Mouse (Mus musculus): ENCODE measurements around the gene Bard1. TPM values are rescaled to one million over a fixed set of nuclear protein-coding genes. Genes with fewer than 3 reads are reported as not detected.
A peak's percentile ranks its signal among the peaks of the same experiment; 100 is the strongest.

Gene Bard1
- total and polyA plus RNA-seq, 2 experiments from 2014 or later: 0.66 to 5.6 TPM

GRCm38 (mm10) chr1:71109858-71110257 lies 6.9 kb upstream of the Bard1 start:
- 82% methylated on average over 10 of the region's 10 CpGs for WGBS
- ATAC-seq (ENCODE audit: insufficient read depth, low read depth): no peak
- H3K4me2 ChIP-seq (ENCODE audit: low read depth, low read length): no peak overlapping the region

GRCm38 (mm10) chr1:71106127-71106526 lies 3.2 kb upstream of the Bard1 start:
- Histone ChIP-seq H3K4me1 (ENCODE audit: control insufficient read depth, insufficient read depth) (peaks cover 6% of the 10 kb centered on the region; the same call in 1 of the 2 replicates), H3K4me2 (ENCODE audit: low read depth, low read length) (no peak overlapping the region), H3K27ac (ENCODE audit: low read depth) (no peak overlapping the region), H3K9me3 (replicated peaks; ENCODE audit: control insufficient read depth, low read length) (no peaks in the 10 kb centered on the region), H3K36me3 (replicated peaks; ENCODE audit: control insufficient read depth, insufficient read depth, low read length) (no peaks in the 10 kb centered on the region), H3K27me3 (ENCODE audit: control insufficient read depth, insufficient read depth, low read length) (no peaks in the 10 kb centered on the region), H3K9ac (replicated peaks; ENCODE audit: low read depth, low read length) (no peak overlapping the region), H3K4me3 (ENCODE audit: low read depth, low read length) (no peak overlapping the region)
- ATAC-seq (ENCODE audit: insufficient read depth, low read depth): no peak
- DNase-seq (ENCODE audit: low spot score): no peak
- TF ChIP-seq EP300 (IDR thresholded peaks at IDR 0.05; ENCODE audit: low read depth): no peak
- TF ChIP-seq CTCF (IDR thresholded peaks at IDR 0.05; ENCODE audit: low read depth): no peak
- WGBS: 91% methylated on average over 6 of the region's 6 CpGs

More at GRCm38 (mm10) chr1:71109858-71110257, 6.9 kb upstream of the Bard1 start:
- Histone ChIP-seq H3K4me1 (ENCODE audit: control insufficient read depth, insufficient read depth) (no peaks in the 10 kb centered on the region), H3K36me3 (replicated peaks; ENCODE audit: control insufficient read depth, insufficient read depth, low read length) (no peaks in the 10 kb centered on the region), H3K9me3 (replicated peaks; ENCODE audit: control insufficient read depth, low read length) (no peaks in the 10 kb centered on the region), H3K9ac (replicated peaks; ENCODE audit: low read depth, low read length) (no peak overlapping the region), H3K27ac (ENCODE audit: low read depth) (no peak overlapping the region), H3K4me3 (ENCODE audit: low read depth, low read length) (no peak overlapping the region), H3K27me3 (ENCODE audit: control insufficient read depth, insufficient read depth, low read length) (no peaks in the 10 kb centered on the region)
- DNase-seq (ENCODE audit: low spot score): no peak
- TF ChIP-seq CTCF (IDR thresholded peaks at IDR 0.05; ENCODE audit: low read depth) (no peak), EP300 (IDR thresholded peaks at IDR 0.05; ENCODE audit: low read depth) (no peak)

- no peak for ATAC-seq (ENCODE audit: insufficient read depth, low read depth)
- 81% methylated on average over 8 of the region's 8 CpGs for WGBS
- H3K4me1 ChIP-seq (ENCODE audit: control insufficient read depth, insufficient read depth): peaks cover 7% of the 10 kb centered on the region; the same call in 1 of the 2 replicates
- no peak overlapping the region for H3K27ac ChIP-seq (ENCODE audit: low read depth)
- no peak overlapping the region for H3K4me3 ChIP-seq (ENCODE audit: low read depth, low read length)
- H3K36me3 ChIP-seq (replicated peaks; ENCODE audit: control insufficient read depth, insufficient read depth, low read length): no peaks in the 10 kb centered on the region
- H3K4me2 ChIP-seq (ENCODE audit: low read depth, low read length): no peak overlapping the region
- no peak for DNase-seq (ENCODE audit: low spot score)
- no peak overlapping the region for H3K9ac ChIP-seq (replicated peaks; ENCODE audit: low read depth, low read length)
- TF ChIP-seq CTCF (IDR thresholded peaks at IDR 0.05; ENCODE audit: low read depth): no peak
- no peak for TF ChIP-seq EP300 (IDR thresholded peaks at IDR 0.05; ENCODE audit: low read depth)
- H3K27me3 ChIP-seq (ENCODE audit: control insufficient read depth, insufficient read depth, low read length): no peaks in the 10 kb centered on the region
- H3K9me3 ChIP-seq (replicated peaks; ENCODE audit: control insufficient read depth, low read length): no peaks in the 10 kb centered on the region
Observed at GRCm38 (mm10) chr1:71105724-71106123, 2.8 kb upstream of the Bard1 start.

- no peak for ATAC-seq (ENCODE audit: insufficient read depth, low read depth)
- peak overlapping the region; percentile 82 for H3K27ac ChIP-seq (ENCODE audit: low read depth)
- peaks cover 19% of the 10 kb centered on the region; the same call in 1 of the 2 replicates for H3K4me1 ChIP-seq (ENCODE audit: control insufficient read depth, insufficient read depth)
- WGBS: 11% methylated on average over 18 of the region's 18 CpGs
- peak overlapping the region; percentile 47 for H3K9ac ChIP-seq (replicated peaks; ENCODE audit: low read depth, low read length)
- TF ChIP-seq EP300 (IDR thresholded peaks at IDR 0.05; ENCODE audit: low read depth) (no peak), CTCF (IDR thresholded peaks at IDR 0.05; ENCODE audit: low read depth) (no peak)
- no peaks in the 10 kb centered on the region for H3K9me3 ChIP-seq (replicated peaks; ENCODE audit: control insufficient read depth, low read length)
- peak; percentile 18 for DNase-seq (ENCODE audit: low spot score)
- no peaks in the 10 kb centered on the region for H3K27me3 ChIP-seq (ENCODE audit: control insufficient read depth, insufficient read depth, low read length)
- H3K36me3 ChIP-seq (replicated peaks; ENCODE audit: control insufficient read depth, insufficient read depth, low read length): no peaks in the 10 kb centered on the region
- H3K4me3 ChIP-seq (ENCODE audit: low read depth, low read length): peak overlapping the region; percentile 70
- peak overlapping the region; percentile 63 for H3K4me2 ChIP-seq (ENCODE audit: low read depth, low read length)
Observed at GRCm38 (mm10) chr1:71103174-71103864, 373 bp upstream of the Bard1 start.

GRCm38 (mm10) chr1:71101369-71101970 lies 1.5 kb downstream of the Bard1 start:
- H3K27ac ChIP-seq (ENCODE audit: low read depth): no peak overlapping the region
- DNase-seq (ENCODE audit: low spot score) (no peak), ATAC-seq (ENCODE audit: insufficient read depth, low read depth) (no peak)
- no peaks in the 10 kb centered on the region for H3K27me3 ChIP-seq (ENCODE audit: control insufficient read depth, insufficient read depth, low read length)
- peaks cover 19% of the 10 kb centered on the region; the same call in 1 of the 2 replicates for H3K4me1 ChIP-seq (ENCODE audit: control insufficient read depth, insufficient read depth)
- no peaks in the 10 kb centered on the region for H3K36me3 ChIP-seq (replicated peaks; ENCODE audit: control insufficient read depth, insufficient read depth, low read length)
- no peaks in the 10 kb centered on the region for H3K9me3 ChIP-seq (replicated peaks; ENCODE audit: control insufficient read depth, low read length)
- peak overlapping the region; percentile 70; the same call in 1 of the 2 replicates for H3K4me3 ChIP-seq (ENCODE audit: low read depth, low read length)
- 51% methylated on average over 11 of the region's 11 CpGs for WGBS
- H3K9ac ChIP-seq (replicated peaks; ENCODE audit: low read depth, low read length): no peak overlapping the region
- no peak for TF ChIP-seq EP300 (IDR thresholded peaks at IDR 0.05; ENCODE audit: low read depth)
- no peak for TF ChIP-seq CTCF (IDR thresholded peaks at IDR 0.05; ENCODE audit: low read depth)
- H3K4me2 ChIP-seq (ENCODE audit: low read depth, low read length): peak overlapping the region; percentile 63
